ENCODE assay signal across 1 mouse cellular context in the genomic region with DNA sequence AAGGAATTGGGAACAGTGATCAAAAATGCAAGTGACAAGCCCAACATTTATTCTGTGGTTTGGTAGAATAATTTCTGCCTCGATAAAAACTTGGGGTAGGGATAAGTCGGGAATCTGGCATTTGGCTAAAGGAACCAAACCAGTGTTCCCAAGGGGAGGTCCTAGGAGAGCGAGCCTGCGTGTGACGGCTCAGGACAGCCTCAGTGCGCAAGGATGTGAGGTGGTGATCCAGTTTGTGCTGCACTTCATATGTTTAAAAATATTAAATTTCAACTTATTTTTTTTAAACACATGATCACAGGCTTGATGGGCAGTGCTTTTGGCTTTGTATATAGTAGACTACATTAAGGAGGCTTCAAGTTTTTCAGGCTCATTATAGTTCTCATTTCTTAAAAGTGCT.
TF ChIP-seq lines count a peak whose summit lies in the region.

No protein-coding gene starts in this region.

TF ChIP-seq in CH12.LX, 34 proteins besides CTCF, POLR2A, EP300 and RAD21 (continued from another document):
- TF ChIP-seq JUN (IDR thresholded peaks at IDR 0.05; ENCODE audit: insufficient read depth, low read depth, low read length) (no peak), SIN3A (IDR thresholded peaks at IDR 0.05; ENCODE audit: low read length) (no peak), MAFK (IDR thresholded peaks at IDR 0.05; ENCODE audit: insufficient replicate concordance, low read length) (no peak), ZC3H11A (IDR thresholded peaks at IDR 0.05; ENCODE audit: low read depth, low read length) (no peak), MEF2A (IDR thresholded peaks at IDR 0.05; ENCODE audit: borderline replicate concordance, low read depth, low read length) (no peak), SMC3 (IDR thresholded peaks at IDR 0.05; ENCODE audit: low read depth, low read length) (no peak), GABPA (IDR thresholded peaks at IDR 0.05; ENCODE audit: insufficient replicate concordance, low read depth, low read length) (no peak), ZKSCAN1 (IDR thresholded peaks at IDR 0.05; ENCODE audit: borderline replicate concordance, low read depth, low read length) (no peak), HCFC1 (IDR thresholded peaks at IDR 0.05; ENCODE audit: low read depth, low read length) (no peak)
TF ChIP-seq in CH12.LX: peak in this region for 0.
